Mouse (Mus musculus) heart, embryonic 14.5 days (tissue): Measurements from ENCODE around the gene Hbq1b. TPM values are rescaled to one million over a fixed set of nuclear protein-coding genes. Genes with fewer than 3 reads are reported as not detected.
"Not testable (repeated sequence)": the region's sequence is repeated elsewhere in the genome, so short reads cannot be mapped to it uniquely, and the experiment has no call there.

Source experiments
- ATAC-seq: fragments of 200-750 bp; cut with Nextera tagmentation; 2 replicates; pipeline ENCODE4 v1.8.0; 2017; ENCODE audit warnings: low read depth, moderate TSS enrichment; ENCODE audit not compliant: insufficient number of reproducible peaks, insufficient read depth, low FRiP score
- H3K27ac ChIP-seq, 2 experiments: fragments of 200-500 bp in 1 of 2; fragments of 300-500 bp in 1 of 2; sonication (generic) in 1 of 2; replicated peaks in 1 of 2; 2 replicates each; pipeline ENCODE4 v1.5.1; 2012 to 2014; ENCODE audit warnings: low read depth in 2 of 2, low read length in 2 of 2, control low read depth in 1 of 2, mild to moderate bottlenecking in 1 of 2, mixed read lengths in 1 of 2; ENCODE audit not compliant: control insufficient read depth in 1 of 2, insufficient read depth in 1 of 2
- H3K27me3 ChIP-seq: fragments of 300-500 bp; sonication (generic); 2 replicates; pipeline ENCODE4 v1.6.1; 2014; ENCODE audit warnings: mild to moderate bottlenecking, low read length, control low read depth; ENCODE audit not compliant: control insufficient read depth, insufficient read depth
- H3K36me3 ChIP-seq: fragments of 300-500 bp; sonication (generic); 2 replicates; pipeline ENCODE4 v1.6.1; 2014; ENCODE audit warnings: mild to moderate bottlenecking, control low read depth, low read length, mixed read lengths; ENCODE audit not compliant: control insufficient read depth, insufficient read depth
- H3K4me1 ChIP-seq, 2 experiments: fragments of 200-500 bp in 1 of 2; fragments of 300-500 bp in 1 of 2; sonication (generic) in 1 of 2; 2 replicates each; pipeline ENCODE4 v1.6.1; 2012 to 2014; ENCODE audit warnings: low read length in 2 of 2, control low read depth in 1 of 2, mixed read lengths in 1 of 2; ENCODE audit not compliant: control insufficient read depth in 2 of 2, insufficient read depth in 2 of 2
- H3K4me2 ChIP-seq: fragments of 300-500 bp; sonication (generic); 2 replicates; pipeline ENCODE4 v1.6.1; 2014; ENCODE audit warnings: mild to moderate bottlenecking, low read length
- H3K4me3 ChIP-seq, 2 experiments: fragments of 200-500 bp in 1 of 2; fragments of 300-500 bp in 1 of 2; sonication (generic) in 1 of 2; 2 replicates each; pipeline ENCODE4 v1.5.1; 2012 to 2014; ENCODE audit warnings: low read length in 2 of 2, mild to moderate bottlenecking in 2 of 2, control low read depth in 1 of 2, low read depth in 1 of 2, moderate library complexity in 1 of 2; ENCODE audit not compliant: control insufficient read depth in 1 of 2, insufficient read depth in 1 of 2
- H3K9ac ChIP-seq: fragments of 300-500 bp; sonication (generic); 2 replicates; pipeline ENCODE4 v1.6.1; 2014; ENCODE audit warnings: mild to moderate bottlenecking, low read length
- H3K9me3 ChIP-seq: fragments of 300-500 bp; sonication (generic); 2 replicates; pipeline ENCODE4 v1.6.1; 2016; ENCODE audit warnings: low read length, control low read depth; ENCODE audit not compliant: control insufficient read depth
- WGBS: fragments of 180-500 bp; shearing (Covaris S2); extraction: QIAGEN DNeasy Blood & Tissue Kit; methylation state at CpG from one replicate; pipeline ENCODE4 v1.1.7; 2014; 5-methylcytosine and 5-hydroxymethylcytosine counted together
- polyA plus RNA-seq: library from polyadenylated mRNA; unstranded; fragments of >200 nt; fragmentation: Nextera tagmentation; extraction: Ambion mirVana; gene quantifications from 2 replicates; pipeline ENCODE4 v1.2.1, GENCODE M21; 2014

Gene Hbq1b
- polyA plus RNA-seq, 1 experiment from 2014 or later: 2.1 TPM

DNA sequence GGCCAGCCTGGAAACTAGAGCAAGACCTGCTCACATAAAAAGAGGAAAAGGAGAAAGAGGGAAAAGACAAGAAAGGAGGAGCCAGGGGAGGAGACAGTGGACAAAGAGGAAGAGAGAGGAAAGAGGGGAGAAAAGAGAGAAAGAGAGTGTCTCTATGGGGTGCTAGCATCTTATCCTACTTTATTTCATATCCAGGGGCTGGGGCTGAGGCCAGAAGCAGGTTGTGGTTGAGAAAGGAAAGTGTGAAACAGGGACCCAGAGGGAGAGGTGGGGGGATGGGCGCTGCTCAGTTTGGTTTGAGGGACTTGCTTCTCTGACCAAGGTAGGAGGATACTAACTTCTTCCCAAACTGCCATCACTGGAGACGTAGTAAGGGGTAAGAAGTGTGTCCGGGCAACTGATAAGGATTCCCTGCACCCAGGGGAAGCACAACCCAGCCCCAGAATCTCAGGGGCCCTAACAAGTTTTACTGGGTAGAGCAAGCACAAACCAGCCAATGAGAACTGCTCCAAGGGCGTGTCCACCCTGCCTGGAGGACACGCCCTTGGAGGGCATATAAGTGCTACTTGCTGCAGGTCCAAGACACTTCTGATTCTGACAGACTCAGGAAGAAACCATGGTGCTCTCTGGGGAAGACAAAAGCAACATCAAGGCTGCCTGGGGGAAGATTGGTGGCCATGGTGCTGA, 3.5 kb upstream of the Hbq1b start, which contains the start of gene Hba-a1:
Gene Hba-a1, plus strand, starts transcription at position 421 of the 687 bp plus-strand sequence.
- H3K4me3 ChIP-seq, ATAC-seq: not testable (repeated sequence)
- 11% methylated on average over 1 of the region's 5 CpGs for WGBS

DNA sequence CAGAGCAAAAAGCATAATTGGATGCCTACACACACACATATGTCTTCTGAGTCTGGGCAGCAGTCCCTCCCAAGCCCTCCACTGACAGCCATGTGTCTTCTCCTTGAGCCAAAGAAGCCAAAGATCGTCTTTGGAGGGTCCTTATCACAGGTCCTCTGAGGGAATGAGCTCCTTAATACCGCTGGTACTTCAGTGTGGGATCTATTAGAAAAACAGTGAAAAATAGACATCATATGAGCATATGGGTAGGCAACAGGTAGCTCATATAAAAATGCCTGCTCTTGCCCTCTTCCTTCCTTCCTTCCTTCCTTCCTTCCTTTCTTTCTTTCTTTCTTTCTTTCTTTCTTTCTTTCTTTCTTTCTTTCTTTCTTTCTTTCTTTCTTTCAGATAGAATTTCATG, 2.2 kb upstream of the Hbq1b start:
- H3K4me2 ChIP-seq, H3K9me3 ChIP-seq, ATAC-seq, H3K27ac ChIP-seq, H3K4me3 ChIP-seq, H3K9ac ChIP-seq, H3K36me3 ChIP-seq, H3K4me1 ChIP-seq: not testable (repeated sequence)
- WGBS: 20% methylated on average over 2 of the region's 2 CpGs
- H3K27me3 ChIP-seq: peaks cover 37% of the 10 kb centered on the region

More for the DNA sequence above, 3.5 kb upstream of the Hbq1b start, which contains the start of gene Hba-a1:
- H3K9me3 ChIP-seq, H3K9ac ChIP-seq, H3K27ac ChIP-seq, H3K4me1 ChIP-seq, H3K36me3 ChIP-seq, H3K4me2 ChIP-seq: not testable (repeated sequence)
- peaks cover 44% of the 10 kb centered on the region for H3K27me3 ChIP-seq

DNA sequence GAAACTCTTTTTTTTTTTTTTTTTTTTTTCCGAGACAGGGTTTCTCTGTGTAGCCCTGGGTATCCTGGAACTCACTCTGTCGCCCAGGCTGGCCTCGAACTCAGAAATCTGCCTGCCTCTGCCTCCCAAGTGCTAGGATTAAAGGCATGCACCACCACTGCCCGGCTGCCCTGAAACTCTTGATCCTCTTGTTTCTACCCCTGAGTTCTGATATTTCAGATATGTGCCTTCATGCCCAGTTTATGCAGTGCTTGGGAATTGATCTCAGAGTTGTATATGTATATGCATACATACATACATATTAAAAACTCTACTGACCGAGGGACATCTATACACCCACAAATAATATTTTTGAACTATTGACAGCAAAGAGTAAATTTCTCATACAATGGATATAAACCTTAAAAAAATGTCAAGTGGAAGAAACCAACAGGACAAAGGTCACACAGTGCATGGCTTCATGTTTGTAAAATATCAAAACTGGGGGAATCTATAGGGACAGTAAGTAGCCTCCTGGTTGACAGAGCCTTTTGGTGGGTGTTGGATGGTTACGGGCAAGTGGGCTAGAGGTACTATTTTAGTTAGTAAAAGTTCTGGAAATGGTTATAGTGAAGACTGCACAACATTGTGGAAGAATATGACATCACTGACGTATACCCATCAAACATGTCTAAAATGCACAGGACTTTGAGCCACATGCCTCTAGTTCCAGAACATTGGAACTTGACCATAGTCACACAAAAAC, 1.6 kb upstream of the Hbq1b start:
- Histone ChIP-seq H3K27ac (no peak overlapping the region), H3K9ac (no peak overlapping the region), H3K4me2 (no peak overlapping the region), H3K9me3 (no peaks in the 10 kb centered on the region), H3K4me1 (no peaks in the 10 kb centered on the region), H3K4me3 (no peak overlapping the region), H3K36me3 (no peaks in the 10 kb centered on the region), H3K27me3 (peaks cover 33% of the 10 kb centered on the region)
- ATAC-seq: no peak
- WGBS: 64% methylated on average over 7 of the region's 7 CpGs

DNA sequence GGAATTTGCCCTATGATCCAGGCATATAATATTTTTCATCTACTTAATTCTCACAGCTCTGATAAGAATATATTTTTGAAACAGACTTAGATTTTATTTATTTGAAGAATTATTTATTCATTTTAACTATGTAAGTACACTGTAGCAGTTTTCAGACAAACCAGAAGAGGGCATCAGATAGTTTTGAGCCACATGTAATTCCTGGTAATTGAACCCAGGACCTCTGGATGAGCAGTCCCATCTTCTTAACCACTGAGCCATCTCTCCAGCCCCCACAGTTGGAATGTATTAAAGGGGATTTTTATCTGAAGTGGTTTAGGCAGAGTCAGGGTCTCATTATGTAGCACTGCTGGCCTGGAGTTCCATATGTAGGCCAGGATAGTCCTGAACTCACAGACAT, 878 bp upstream of the Hbq1b start:
- H3K4me2 ChIP-seq, H3K9me3 ChIP-seq, H3K36me3 ChIP-seq, H3K4me3 ChIP-seq, ATAC-seq, H3K9ac ChIP-seq, H3K27ac ChIP-seq, H3K4me1 ChIP-seq: not testable (repeated sequence)
- peaks cover 26% of the 10 kb centered on the region for H3K27me3 ChIP-seq

DNA sequence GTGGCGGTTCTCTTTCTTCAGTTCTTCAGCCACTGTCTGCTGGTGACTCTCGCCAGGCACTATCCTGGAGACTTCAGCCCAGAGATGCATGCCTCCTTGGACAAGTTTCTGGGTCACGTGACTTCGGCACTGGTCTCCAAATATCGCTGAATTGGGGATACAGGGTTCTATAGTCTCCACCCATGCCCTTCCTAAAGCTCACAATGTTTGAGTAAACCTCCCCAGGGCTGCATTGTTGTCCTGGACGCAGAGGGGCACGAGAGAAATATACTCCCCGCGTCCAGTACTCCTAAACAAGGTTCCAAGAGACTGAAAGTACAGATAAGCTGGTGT, 694 bp downstream of the Hbq1b start:
- Histone ChIP-seq H3K36me3 (no peaks in the 10 kb centered on the region), H3K27ac (no peak overlapping the region), H3K4me3 (no peak overlapping the region), H3K4me1 (no peaks in the 10 kb centered on the region), H3K9ac (no peak overlapping the region), H3K27me3 (peaks cover 18% of the 10 kb centered on the region), H3K9me3 (no peaks in the 10 kb centered on the region), H3K4me2 (no peak overlapping the region)
- 60% methylated on average over 9 of the region's 9 CpGs for WGBS
- no peak for ATAC-seq

DNA sequence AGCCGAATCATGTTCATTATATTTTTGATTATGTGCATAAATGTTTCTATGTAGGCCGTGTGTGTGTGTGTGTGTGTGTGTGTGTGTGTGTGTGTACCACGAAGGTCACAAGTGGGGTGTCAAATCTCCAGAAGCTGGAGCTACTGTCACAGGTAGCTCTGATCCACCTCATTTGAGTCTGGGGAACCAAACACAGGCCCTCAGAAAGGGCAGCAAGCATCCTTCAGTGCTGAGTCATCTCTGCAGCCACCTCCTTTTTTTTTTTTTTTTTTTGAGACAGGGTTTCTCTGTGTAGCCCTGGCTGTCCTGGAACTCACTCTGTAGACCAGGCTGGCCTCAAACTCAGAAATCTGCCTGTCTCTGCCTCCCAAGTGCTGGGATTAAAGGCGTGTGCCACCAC, 6.1 kb downstream of the Hbq1b start:
- not testable (repeated sequence) for H3K4me3 ChIP-seq, H3K4me1 ChIP-seq, H3K9me3 ChIP-seq, H3K4me2 ChIP-seq, H3K9ac ChIP-seq, ATAC-seq, H3K27ac ChIP-seq, H3K36me3 ChIP-seq
- WGBS: 82% methylated on average over 4 of the region's 4 CpGs
- H3K27me3 ChIP-seq: peaks cover 12% of the 10 kb centered on the region

DNA sequence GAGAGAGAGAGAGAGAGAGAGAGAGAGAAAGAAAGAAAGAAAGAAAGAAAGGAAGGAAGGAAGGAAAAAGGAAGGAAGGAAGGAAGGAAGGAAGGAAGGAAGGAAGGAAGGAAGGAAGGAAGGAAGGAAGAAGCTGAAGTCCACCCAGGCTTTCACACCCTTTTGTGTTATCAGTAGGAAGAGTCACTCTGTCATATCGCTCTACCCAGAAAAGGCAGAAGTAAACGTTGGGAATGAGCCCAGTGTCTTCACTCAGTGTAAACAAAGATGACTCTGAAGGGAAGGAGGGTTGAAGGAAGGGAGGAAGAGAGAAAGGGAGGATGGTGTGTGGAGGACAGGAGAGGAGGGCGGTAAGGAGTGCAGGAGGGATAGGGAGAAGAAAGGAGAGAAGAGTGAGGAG, 6.7 kb downstream of the Hbq1b start:
- not testable (repeated sequence) for H3K4me3 ChIP-seq, H3K9ac ChIP-seq, H3K9me3 ChIP-seq, H3K27ac ChIP-seq, H3K36me3 ChIP-seq, H3K4me2 ChIP-seq, ATAC-seq, H3K4me1 ChIP-seq
- H3K27me3 ChIP-seq: peaks cover 16% of the 10 kb centered on the region; the same call in 1 of the 2 replicates
- WGBS: 54% methylated on average over 3 of the region's 3 CpGs
